Mouse (Mus musculus): ENCODE measurements around the gene Mrtfb. TPM values are rescaled to one million over a fixed set of nuclear protein-coding genes. Genes with fewer than 3 reads are reported as not detected.

The Mrtfb gene
- polyA plus RNA-seq, 1 experiment from 2014 or later = 23.0 TPM

GRCm38 (mm10) chr16:13240326-13240725, 16.0 kb upstream of the Mrtfb start:
- no peak overlapping the region for H3K4me3 ChIP-seq
- WGBS = 62% methylated on average over 7 of the region's 7 CpGs
- no peak overlapping the region for H3K4me2 ChIP-seq (replicated peaks)
- no peaks in the 10 kb centered on the region for H3K9me3 ChIP-seq
- no peak overlapping the region for H3K9ac ChIP-seq
- no peaks in the 10 kb centered on the region for H3K36me3 ChIP-seq
- no peaks in the 10 kb centered on the region for H3K27me3 ChIP-seq
- ATAC-seq (ENCODE audit: low FRiP score, low read depth) = no peak
- H3K27ac ChIP-seq = no peak overlapping the region
- H3K4me1 ChIP-seq = no peaks in the 10 kb centered on the region

GRCm38 (mm10) chr16:13245658-13246057, 10.6 kb upstream of the Mrtfb start:
- H3K4me1 ChIP-seq = no peaks in the 10 kb centered on the region
- WGBS = 40% methylated on average over 4 of the region's 4 CpGs
- H3K36me3 ChIP-seq = no peaks in the 10 kb centered on the region

GRCm38 (mm10) chr16:13246855-13247254, 9.4 kb upstream of the Mrtfb start:
- H3K4me1 ChIP-seq = no peaks in the 10 kb centered on the region
- ATAC-seq (ENCODE audit: low FRiP score, low read depth) = no peak
- no peak overlapping the region for H3K4me3 ChIP-seq
- no peaks in the 10 kb centered on the region for H3K9me3 ChIP-seq
- H3K27me3 ChIP-seq = no peaks in the 10 kb centered on the region
- 70% methylated on average over 3 of the region's 3 CpGs for WGBS
- no peak overlapping the region for H3K4me2 ChIP-seq (replicated peaks)
- H3K27ac ChIP-seq = no peak overlapping the region
- no peak overlapping the region for H3K9ac ChIP-seq
- H3K36me3 ChIP-seq = no peaks in the 10 kb centered on the region

More at GRCm38 (mm10) chr16:13245658-13246057, 10.6 kb upstream of the Mrtfb start:
- Histone ChIP-seq H3K9ac (no peak overlapping the region), H3K4me2 (replicated peaks) (no peak overlapping the region), H3K27ac (no peak overlapping the region), H3K27me3 (no peaks in the 10 kb centered on the region), H3K4me3 (no peak overlapping the region), H3K9me3 (no peaks in the 10 kb centered on the region)
- no peak for ATAC-seq (ENCODE audit: low FRiP score, low read depth)

GRCm38 (mm10) chr16:13250061-13250460, 6.2 kb upstream of the Mrtfb start:
- H3K36me3 ChIP-seq = no peaks in the 10 kb centered on the region
- ATAC-seq (ENCODE audit: low FRiP score, low read depth) = no peak
- H3K4me2 ChIP-seq (replicated peaks) = no peak overlapping the region
- no peaks in the 10 kb centered on the region for H3K4me1 ChIP-seq
- no peak overlapping the region for H3K9ac ChIP-seq
- no peak overlapping the region for H3K4me3 ChIP-seq
- WGBS = 80% methylated on average over 5 of the region's 5 CpGs
- H3K27me3 ChIP-seq = no peaks in the 10 kb centered on the region
- no peaks in the 10 kb centered on the region for H3K9me3 ChIP-seq
- H3K27ac ChIP-seq = no peak overlapping the region

- H3K27me3 ChIP-seq = no peaks in the 10 kb centered on the region
- peaks cover 20% of the 10 kb centered on the region for H3K4me1 ChIP-seq
- no peaks in the 10 kb centered on the region for H3K36me3 ChIP-seq
- H3K4me3 ChIP-seq = peak overlapping the region; percentile 84
- WGBS = 9% methylated on average over 39 of the region's 64 CpGs
- peak overlapping the region; percentile 90 for H3K27ac ChIP-seq
- H3K4me2 ChIP-seq (replicated peaks) = peak overlapping the region; percentile 81
- peak overlapping the region; percentile 93 for H3K9ac ChIP-seq
- no peaks in the 10 kb centered on the region for H3K9me3 ChIP-seq
- peak; percentile 86 for ATAC-seq (ENCODE audit: low FRiP score, low read depth)
These were observed 616 bp downstream of the Mrtfb start for GRCm38 (mm10) chr16:13256667-13257527.

GRCm38 (mm10) chr16:13257528-13257835, 1.2 kb downstream of the Mrtfb start:
- 43% methylated on average over 5 of the region's 5 CpGs for WGBS
- Histone ChIP-seq H3K4me2 (replicated peaks) (peak overlapping the region; percentile 81), H3K27me3 (no peaks in the 10 kb centered on the region), H3K4me1 (peaks cover 20% of the 10 kb centered on the region), H3K4me3 (peak overlapping the region; percentile 84), H3K27ac (no peak overlapping the region), H3K9ac (peak overlapping the region; percentile 93), H3K9me3 (no peaks in the 10 kb centered on the region), H3K36me3 (no peaks in the 10 kb centered on the region)
- no peak for ATAC-seq (ENCODE audit: low FRiP score, low read depth)

- no peak overlapping the region for H3K4me2 ChIP-seq (replicated peaks)
- H3K4me1 ChIP-seq = peaks cover 20% of the 10 kb centered on the region
- H3K4me3 ChIP-seq = no peak overlapping the region
- no peak overlapping the region for H3K9ac ChIP-seq
- no peaks in the 10 kb centered on the region for H3K36me3 ChIP-seq
- 83% methylated on average over 2 of the region's 2 CpGs for WGBS
- no peak overlapping the region for H3K27ac ChIP-seq
- no peaks in the 10 kb centered on the region for H3K27me3 ChIP-seq
- H3K9me3 ChIP-seq = no peaks in the 10 kb centered on the region
- ATAC-seq (ENCODE audit: low FRiP score, low read depth) = no peak
These were observed 2.7 kb downstream of the Mrtfb start for GRCm38 (mm10) chr16:13259026-13259425.

GRCm38 (mm10) chr16:13266312-13266711, 10.0 kb downstream of the Mrtfb start:
- 88% methylated on average over 3 of the region's 3 CpGs for WGBS
- H3K9ac ChIP-seq = no peak overlapping the region
- peaks cover 54% of the 10 kb centered on the region for H3K36me3 ChIP-seq
- H3K9me3 ChIP-seq = no peaks in the 10 kb centered on the region
- H3K27me3 ChIP-seq = no peaks in the 10 kb centered on the region
- no peak for ATAC-seq (ENCODE audit: low FRiP score, low read depth)
- H3K27ac ChIP-seq = no peak overlapping the region
- no peak overlapping the region for H3K4me2 ChIP-seq (replicated peaks)
- H3K4me1 ChIP-seq = no peaks in the 10 kb centered on the region
- H3K4me3 ChIP-seq = no peak overlapping the region

- peaks cover 54% of the 10 kb centered on the region for H3K36me3 ChIP-seq
- 67% methylated on average over 3 of the region's 3 CpGs for WGBS
- no peak for ATAC-seq (ENCODE audit: low FRiP score, low read depth)
- no peaks in the 10 kb centered on the region for H3K9me3 ChIP-seq
- no peak overlapping the region for H3K4me3 ChIP-seq
- H3K27ac ChIP-seq = no peak overlapping the region
- H3K27me3 ChIP-seq = no peaks in the 10 kb centered on the region
- H3K4me1 ChIP-seq = no peaks in the 10 kb centered on the region
- no peak overlapping the region for H3K4me2 ChIP-seq (replicated peaks)
- no peak overlapping the region for H3K9ac ChIP-seq
These were observed 11.1 kb downstream of the Mrtfb start for GRCm38 (mm10) chr16:13267350-13267904.

GRCm38 (mm10) chr16:13269426-13269825, 13.1 kb downstream of the Mrtfb start:
- Histone ChIP-seq H3K4me1 (no peaks in the 10 kb centered on the region), H3K27ac (no peak overlapping the region), H3K27me3 (no peaks in the 10 kb centered on the region), H3K9me3 (no peaks in the 10 kb centered on the region), H3K4me3 (no peak overlapping the region), H3K36me3 (peaks cover 54% of the 10 kb centered on the region), H3K4me2 (replicated peaks) (no peak overlapping the region), H3K9ac (no peak overlapping the region)
- 49% methylated on average over 2 of the region's 2 CpGs for WGBS
- ATAC-seq (ENCODE audit: low FRiP score, low read depth) = no peak

GRCm38 (mm10) chr16:13276258-13276657, 20.0 kb downstream of the Mrtfb start:
- H3K36me3 ChIP-seq = peaks cover 20% of the 10 kb centered on the region
- no peaks in the 10 kb centered on the region for H3K27me3 ChIP-seq
- H3K27ac ChIP-seq = no peak overlapping the region
- WGBS = 48% methylated on average over 2 of the region's 2 CpGs
- no peak overlapping the region for H3K9ac ChIP-seq
- no peak for ATAC-seq (ENCODE audit: low FRiP score, low read depth)
- peaks cover 11% of the 10 kb centered on the region for H3K4me1 ChIP-seq
- H3K4me3 ChIP-seq = no peak overlapping the region
- H3K4me2 ChIP-seq (replicated peaks) = no peak overlapping the region
- 0 out of 2 replicates have a peak, but pooled peaks cover 3% of the 10 kb centered on the region for H3K9me3 ChIP-seq

GRCm38 (mm10) chr16:13276709-13277399, 20.6 kb downstream of the Mrtfb start:
- no peak overlapping the region for H3K27ac ChIP-seq

More at GRCm38 (mm10) chr16:13276709-13277399, 20.6 kb downstream of the Mrtfb start:
- ATAC-seq (ENCODE audit: low FRiP score, low read depth) = no peak
- Histone ChIP-seq H3K9ac (no peak overlapping the region), H3K27me3 (no peaks in the 10 kb centered on the region), H3K4me3 (no peak overlapping the region), H3K4me2 (replicated peaks) (no peak overlapping the region), H3K9me3 (0 out of 2 replicates have a peak, but pooled peaks cover 3% of the 10 kb centered on the region), H3K4me1 (peaks cover 11% of the 10 kb centered on the region), H3K36me3 (peaks cover 20% of the 10 kb centered on the region)
- WGBS = 71% methylated on average over 3 of the region's 3 CpGs
